Mouse (Mus musculus): Measurements from ENCODE around the gene Nek2.

GRCm38 (mm10) chr1:191840774-191841565, 19.7 kb downstream of the Nek2 start:
- no peak for TF ChIP-seq POLR2A (IDR thresholded peaks at IDR 0.05; ENCODE audit: extremely low read depth, insufficient read depth, low read length)
- TF ChIP-seq CTCF (IDR thresholded peaks at IDR 0.05; ENCODE audit: low read depth, low read length) = 0 out of 2 replicates have a peak, but pooled peaks have one; percentile 1
